Mouse (Mus musculus) cerebellum, adult 18-20 months (tissue): Measurements from ENCODE around the gene Fam126a.
A peak's percentile ranks its signal among the peaks of the same experiment; 100 is the strongest.

ENCODE experiments used
- DNase-seq, 2 experiments: peaks; one replicate each; pipeline ENCODE4 v3.0.0; 2021

Gene Fam126a

DNA sequence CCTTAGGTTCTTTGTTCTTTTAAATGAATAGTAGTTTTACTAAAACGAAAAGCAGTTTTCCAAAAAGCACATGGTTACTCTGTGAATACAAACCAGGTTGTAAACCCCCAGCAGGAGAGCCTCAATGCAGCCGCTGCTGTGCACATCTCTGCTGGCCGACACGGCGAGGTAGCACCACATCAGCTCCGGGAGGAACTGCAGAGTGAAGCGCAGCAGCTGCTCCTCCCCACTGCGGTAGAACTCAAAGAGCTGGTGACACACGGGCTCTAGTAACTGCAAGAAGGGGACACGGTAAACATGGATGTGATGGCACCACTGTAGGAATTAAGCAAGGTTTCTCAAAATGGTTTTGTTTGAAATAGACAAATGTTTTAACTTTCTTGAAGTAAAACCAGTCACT is 42.7 kb downstream of the Fam126a start:
- DNase-seq = no peak

DNA sequence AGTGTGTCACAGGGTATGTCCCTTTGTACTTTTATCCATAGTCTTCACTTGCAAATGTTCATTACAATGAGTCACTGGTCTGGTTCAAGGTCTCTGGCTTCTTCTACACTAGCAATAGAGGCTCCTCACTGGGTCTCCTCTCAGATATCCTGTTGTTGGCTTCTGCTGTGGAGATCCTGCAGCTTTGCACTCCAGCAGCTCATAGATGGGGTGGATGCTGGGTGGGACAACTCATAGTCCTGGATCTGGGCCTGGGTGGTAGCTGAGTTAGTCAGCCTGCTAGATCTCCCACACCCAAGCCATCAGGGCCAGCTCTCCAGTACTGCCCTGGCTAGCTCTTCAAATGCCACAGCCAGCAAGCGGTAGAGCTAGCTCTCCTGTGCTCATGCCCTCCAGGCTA is 48.4 kb downstream of the Fam126a start:
- DNase-seq = no peak

DNA sequence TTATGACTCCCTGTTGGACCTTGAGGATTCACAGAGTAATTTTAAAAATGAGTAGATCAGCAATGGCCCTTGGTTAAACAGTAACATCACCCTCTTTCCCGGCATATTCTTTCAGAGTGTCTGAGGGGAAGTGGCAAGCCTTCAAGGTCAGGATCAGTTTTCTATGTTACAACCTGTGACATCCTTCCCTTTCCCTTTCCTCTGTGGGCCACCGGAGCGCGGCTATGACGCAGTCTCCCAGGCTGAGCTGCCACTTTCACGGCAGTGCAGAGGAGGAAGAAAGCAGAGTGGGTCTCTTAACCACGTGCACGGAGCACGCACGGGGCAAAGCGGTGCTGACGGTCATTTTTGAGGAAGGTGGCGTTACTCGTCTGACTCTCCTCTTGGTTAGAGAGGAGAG is 52.0 kb downstream of the Fam126a start:
- no peak for DNase-seq

DNA sequence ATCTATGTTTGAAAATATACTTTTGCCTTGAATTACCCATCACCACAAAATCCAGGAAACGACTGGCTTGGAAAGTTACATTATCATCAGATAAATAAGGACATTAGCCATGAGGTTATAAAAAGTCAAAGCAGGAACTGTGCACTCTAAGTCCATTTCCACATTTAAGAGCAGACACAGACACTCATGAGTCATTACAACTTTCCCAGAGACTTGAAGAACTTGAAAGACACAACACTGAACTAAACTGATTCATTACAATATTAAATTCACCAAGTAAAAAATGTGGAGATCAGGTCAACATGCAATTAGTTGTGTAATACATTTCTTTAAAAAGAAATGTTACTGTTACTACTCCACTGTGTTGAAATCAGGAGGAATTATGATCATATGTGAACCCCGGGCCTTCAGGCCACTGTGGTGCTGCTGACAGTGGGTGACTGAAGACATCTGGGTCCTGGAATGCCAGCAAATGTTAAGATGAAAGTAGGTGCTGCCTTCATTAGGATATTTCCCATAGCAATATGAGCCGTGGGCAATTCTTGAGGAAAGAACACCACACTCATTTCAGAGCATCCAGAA is 55.4 kb downstream of the Fam126a start:
- DNase-seq = no peak

DNA sequence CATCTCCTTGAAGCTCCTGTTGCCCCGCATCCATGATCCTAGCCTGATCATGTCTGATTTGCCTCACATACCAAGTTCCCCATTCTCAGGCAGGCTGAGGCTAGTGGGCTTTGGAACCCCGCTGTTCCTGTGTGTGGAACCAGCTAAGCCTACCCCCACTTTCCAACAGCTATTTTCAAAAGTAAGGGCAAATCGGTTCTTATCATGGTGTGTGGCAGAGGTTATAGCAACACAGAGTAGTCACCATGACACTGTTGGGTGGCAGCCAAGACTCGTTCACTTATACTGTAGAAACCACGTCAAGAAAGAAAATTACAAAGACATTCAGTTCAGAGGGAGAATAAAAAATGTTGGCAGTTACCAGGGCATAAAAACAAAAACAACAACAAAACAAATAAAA is 62.8 kb downstream of the Fam126a start:
- DNase-seq = no peak

DNA sequence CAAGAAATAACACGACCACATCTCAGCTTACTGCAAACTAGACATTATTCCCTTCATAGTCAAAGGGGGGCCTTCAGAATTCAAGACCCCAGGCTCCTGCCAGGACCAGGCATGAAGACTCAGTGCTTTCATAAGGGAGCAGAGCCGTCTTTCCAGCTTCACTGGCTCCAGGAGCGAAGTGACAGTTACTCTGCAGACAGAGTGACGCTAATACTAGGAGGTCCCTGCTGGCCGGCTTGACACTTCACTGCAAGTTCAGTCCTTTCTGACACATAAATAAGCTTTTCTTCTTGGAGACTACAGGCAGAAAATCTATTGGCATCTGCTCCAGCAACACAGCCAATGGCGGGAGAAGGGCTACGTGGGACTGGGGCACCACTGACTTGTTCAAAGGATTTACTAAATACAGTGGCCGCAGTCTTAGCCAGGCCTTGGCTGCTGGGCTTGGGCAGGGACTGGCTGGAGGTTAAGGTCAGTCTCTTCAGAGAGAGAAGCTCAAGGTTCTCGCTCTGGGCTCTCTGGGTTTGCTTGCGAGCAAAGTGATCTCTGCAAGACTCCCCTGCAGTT is 65.8 kb downstream of the Fam126a start:
- no peak for DNase-seq

DNA sequence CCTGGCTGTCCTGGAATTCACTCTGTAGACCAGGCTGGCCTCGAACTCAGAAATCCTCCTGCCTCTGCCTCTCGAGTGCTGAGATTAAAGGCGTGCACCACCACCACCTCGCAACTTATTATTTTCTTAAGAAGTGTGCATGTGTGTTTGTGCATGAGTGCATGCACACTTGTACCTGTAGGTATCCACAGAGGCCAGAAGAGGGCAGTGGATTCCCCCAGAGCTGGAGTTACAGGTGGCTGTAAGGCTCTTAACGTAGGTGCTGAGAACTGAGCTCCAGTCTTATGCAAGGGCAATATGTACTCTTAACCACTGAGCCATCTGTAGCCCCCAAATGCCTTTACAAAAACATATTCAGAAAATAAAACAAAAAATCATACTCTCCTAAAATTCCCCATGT is 77.4 kb downstream of the Fam126a start:
- no peak for DNase-seq

DNA sequence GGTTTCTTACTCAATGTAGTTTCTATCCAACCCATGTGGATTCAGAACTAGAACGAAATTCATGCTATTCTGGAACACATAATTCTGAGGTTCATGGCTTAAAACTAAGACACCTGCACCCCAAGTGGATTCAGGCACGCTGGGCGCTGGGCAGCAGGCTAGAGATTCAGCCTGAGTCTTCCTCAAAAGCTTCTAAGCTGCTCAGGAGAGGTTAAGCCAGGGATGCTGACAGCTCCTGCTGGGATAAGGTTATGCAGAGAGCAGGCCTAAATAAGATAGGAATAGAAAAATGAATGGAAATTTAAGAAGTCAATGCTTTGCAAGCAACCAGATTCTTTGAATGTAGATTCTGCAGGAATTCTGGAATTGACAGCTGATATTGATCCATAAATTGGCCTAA is 82.4 kb downstream of the Fam126a start:
- DNase-seq = no peak

DNA sequence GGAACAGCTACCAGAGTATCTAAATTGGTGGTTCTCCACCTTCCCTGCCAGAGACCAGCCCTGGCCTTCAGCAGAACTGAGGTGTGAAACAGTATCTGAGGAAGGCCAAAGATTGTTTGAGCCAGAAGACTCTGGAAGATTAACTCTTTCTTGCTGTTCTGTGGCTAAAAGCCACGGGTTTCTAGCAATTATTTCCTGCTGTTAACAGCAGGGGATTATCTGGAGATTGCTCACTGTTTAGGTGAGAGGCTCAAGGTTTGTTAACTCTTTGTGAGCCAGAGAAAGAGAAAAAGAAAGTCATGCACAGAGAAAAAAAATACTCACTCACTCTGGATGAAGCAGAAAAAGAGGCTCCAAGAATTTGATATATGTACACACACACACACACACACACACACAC is 85.4 kb downstream of the Fam126a start:
- DNase-seq = no peak

DNA sequence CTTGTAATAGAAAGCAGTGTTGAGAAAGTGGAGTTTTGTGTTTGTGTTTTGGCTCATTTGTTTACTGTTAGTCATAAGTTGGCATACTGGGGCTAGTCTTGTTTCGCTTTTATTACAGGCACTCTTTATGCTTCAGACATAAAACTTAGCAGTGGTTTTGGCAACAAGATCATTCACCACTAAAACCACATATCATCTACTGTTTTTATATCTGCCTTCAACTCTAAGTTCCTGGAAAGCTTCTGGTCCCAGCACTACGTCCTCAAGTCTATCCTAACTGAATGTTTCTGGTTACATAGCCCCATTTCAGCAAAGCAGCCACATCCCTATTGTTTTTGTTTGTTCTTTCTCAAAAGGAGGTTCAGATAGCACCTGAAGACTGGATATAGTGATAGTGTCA is 87.0 kb downstream of the Fam126a start:
- DNase-seq = no peak

DNA sequence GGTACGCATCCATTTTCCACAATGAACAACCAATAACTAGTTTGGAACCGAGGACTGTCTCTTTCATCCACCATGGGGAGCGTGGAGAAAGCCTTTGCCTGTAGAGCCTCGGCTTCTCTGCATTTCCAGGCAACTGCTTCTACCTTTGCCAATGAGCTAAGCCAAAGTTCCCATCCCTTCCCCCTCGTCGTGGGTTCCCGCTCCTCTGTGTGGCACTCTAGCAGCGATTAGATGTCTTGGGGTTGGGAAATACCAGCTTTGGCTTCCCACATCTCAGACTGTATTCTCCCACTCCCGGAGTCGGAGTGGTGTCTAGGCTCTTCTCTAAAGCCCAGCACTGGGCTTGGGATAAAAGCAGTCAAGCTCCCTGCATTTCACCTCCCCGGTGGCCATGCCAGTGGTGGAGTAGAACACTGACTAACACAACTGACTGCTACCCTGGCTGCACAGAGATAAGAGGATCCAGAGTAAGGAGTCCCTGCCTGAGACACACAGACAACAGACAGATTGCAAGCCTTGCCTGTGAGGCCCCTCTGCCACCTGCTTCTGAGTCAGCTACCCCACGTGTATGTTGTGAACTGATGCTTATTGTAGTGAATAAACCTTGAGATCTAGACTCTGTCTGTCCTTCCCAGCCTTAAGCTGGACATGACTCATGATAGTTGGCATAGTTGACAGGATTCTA is 106.9 kb downstream of the Fam126a start:
- DNase-seq = no peak

DNA sequence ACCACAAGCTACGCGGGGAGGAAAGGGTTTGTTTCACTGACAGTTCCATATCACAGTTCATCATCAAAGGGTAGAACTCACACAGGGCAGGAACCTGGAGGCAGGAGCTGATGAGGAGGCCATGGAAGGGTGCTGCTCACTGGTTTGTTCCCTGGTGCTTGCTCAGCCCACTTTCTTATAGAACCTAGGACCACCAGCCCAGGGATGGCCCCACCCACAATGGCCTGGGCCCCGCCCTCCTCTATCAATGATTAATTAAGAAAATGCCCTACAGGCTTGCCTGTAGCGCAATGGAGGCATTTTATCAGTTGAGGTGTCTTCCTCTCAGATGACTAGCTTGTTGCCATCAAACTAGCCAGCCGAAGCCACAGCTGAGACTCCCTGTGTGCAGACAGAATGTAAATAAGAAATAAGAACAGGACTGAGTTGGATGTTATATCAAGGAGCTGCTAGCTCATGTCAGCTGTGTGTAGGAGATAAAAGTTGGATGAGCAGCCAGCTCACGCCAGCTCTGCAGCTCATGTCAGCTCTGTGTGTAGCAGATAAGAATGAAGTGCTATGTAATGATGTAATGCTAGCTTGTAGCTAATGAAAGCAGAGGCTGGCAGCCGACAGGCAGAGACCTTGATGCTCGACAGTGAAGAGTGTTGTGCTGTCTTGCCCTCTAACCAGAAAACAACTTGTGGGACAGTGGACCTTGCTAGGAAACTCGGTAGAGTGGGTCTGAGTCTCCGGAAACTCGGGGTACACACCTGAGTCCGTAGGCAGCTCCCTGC is 107.8 kb downstream of the Fam126a start:
- DNase-seq = no peak

DNA sequence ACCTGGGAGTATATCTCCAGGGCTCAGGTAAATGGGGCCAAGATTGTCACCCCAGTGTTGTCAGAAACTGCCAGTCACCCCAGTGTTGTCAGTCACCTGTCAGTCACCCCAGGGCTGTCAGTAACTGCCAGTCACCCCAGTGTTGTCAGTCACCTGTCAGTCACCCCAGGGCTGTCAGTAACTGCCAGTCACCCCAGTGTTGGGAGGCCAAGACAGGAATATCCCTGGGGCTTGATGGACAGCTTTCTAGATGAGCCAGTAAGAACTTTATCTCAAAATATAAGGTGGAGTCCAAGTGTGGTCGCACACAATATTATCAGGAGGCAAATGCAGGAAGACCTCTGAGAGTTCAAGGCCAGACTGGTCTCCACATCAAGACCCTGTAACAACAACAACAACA is 109.2 kb downstream of the Fam126a start:
- DNase-seq = no peak

DNA sequence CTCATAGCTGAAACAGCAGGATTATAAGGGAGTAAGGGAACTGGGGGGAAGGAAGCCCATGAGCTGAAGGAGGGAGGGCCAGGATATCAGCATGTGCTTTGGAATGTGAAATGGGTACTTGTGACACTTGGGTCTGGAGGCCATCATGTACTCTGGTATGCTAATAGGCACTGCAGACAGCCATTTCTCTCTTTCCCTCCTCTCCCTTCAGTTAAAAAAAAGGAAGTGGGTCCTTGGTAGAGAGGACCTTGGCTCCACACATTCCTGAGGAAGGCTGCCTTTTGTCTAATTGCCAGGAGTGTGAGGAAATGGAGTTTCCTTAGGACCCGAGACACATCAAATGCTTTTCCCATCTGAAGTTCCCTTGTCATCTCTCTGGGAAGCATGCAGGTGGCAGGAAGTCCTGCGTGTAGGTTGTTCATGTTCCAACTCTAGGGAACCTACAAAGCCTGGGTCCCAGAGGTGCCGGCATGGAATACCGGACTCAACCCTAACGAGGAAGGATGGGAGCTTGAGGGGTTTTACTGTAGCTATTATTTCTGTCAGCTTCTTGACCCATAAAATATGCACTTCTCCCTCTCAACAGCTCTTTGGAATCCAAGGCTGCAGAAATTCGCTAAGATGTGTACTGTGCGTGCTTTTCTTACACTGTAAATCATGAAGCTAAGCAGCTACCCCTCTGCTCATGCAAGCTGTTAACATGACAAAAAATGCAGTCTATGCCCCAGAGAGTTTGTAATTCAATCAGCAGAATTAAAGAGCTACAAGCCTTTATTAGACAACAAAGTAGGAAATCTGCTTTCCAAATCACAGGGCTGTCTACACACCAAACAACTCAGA is 110.4 kb downstream of the Fam126a start:
- no peak for DNase-seq

DNA sequence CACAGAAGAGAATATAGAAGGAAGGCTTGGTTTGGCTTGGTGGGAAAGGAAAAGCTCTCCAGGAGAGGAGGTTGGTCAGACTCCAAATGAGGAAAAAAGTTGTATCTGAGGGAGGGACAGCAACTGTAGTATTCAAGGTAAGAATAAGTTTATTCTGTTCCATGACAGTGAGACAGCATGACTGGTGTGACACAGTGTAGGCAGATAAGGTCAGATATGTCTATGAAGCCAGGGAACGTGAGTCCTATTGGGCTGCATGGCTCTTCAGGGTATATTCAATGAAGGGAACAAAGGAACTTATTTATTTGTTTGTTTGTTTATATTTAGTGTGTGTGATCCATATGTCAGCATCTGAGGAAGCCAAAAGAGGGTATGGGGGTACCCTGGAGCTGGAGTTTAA is 113.2 kb downstream of the Fam126a start:
- DNase-seq = no peak

DNA sequence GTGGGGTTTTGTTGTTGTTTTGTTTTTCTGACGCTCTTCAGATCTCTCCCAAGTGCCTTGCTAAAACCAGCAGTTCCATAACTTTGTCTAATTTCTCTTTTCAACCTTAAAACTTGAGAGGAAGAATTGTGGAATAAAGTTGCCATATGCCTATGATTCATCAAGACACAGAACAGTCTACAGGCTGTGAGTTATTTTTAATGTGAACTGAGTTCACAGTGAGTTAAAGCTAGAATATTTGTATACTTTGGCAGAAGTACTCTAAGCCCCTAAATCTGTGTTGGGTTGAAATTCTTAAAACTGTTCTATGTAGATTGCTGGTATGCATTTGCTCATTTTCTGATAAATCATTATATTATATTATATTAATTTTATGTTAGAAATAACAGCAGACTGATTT is 118.9 kb downstream of the Fam126a start:
- DNase-seq = no peak

DNA sequence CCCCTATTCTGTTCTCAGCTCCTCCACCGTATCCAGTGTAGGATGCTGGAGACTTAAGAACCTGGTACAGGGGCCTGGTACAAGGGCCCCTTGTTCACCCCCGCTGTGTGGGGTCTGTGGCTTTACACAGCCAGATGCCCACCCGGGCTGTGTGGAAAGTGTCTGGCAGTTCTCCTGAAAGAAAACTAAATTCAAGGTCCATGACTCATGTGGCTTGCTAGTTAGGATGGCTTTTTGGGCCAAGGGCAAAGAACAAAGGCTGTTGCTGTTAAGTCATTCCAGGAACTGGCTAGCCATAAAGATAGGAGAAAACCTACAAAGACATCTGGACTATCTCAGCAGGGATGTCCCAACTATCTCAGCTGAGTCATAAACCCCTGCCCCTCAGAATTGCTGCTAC is 121.2 kb downstream of the Fam126a start:
- no peak for DNase-seq

DNA sequence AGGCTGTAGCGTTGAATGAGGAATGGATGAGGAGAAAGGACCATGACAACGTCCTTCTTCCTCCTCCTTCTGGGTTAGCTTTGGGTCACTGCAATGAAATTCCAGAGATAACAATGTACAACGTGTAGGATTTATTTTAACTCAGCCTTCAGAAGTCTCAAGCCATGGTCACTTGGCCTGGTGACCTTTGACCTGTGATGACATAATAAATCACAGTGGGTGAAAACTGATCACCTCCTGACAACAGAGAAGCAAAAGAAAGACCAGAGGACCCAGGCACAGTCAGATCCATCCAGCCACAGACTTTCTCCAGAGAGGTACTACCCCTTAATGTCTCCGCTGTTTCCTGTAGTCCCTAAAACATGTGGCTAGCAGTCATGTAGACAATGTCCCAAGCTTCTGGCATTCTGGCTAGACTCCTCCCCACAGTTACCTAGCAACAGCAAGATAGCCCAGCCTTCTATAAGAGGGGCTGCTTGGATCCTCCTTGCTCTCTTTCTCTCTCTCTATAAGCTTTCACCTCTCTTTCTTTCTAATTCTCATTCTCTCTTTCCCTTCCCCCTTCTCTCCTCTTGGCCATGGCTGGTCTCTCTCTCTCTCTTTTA is 121.9 kb downstream of the Fam126a start:
- DNase-seq = no peak

DNA sequence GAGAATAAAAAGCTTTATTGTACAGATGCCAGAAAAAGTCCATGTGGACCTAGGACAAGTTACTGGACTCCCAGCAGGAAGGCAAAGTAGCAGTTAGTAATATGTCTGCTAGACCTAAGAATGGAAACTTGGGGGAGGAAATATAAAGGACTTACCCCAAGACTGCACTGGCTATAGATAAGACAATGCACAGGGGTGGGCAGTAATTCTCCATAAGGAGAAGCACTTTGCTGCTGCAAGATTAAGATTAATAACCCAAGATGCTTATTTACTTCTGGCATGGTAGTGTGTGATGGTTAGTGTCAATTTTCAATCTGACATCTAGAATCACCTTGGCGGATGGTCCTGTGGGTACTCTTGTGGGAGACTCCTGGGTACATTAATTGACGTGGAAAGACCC is 128.3 kb downstream of the Fam126a start:
- DNase-seq = no peak

DNA sequence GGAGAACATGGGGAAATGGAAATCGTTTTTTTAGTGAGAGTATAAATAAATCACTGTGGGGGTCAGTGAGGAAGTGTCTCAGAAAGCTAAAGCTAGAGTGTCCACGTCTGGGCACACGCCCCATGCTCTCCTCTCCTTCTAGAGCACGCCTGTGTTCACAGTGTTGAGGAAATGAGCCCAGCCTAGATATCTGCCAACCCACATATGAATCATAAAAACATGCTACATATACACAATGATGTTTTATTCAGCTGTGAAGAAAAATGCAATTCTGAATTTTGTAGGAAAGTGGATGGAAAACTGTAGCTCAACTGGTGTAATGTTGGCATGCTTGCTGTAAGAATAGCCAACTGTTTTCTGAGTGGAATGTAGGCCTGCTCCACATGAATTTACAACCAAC is 130.3 kb downstream of the Fam126a start:
- DNase-seq = no peak

DNA sequence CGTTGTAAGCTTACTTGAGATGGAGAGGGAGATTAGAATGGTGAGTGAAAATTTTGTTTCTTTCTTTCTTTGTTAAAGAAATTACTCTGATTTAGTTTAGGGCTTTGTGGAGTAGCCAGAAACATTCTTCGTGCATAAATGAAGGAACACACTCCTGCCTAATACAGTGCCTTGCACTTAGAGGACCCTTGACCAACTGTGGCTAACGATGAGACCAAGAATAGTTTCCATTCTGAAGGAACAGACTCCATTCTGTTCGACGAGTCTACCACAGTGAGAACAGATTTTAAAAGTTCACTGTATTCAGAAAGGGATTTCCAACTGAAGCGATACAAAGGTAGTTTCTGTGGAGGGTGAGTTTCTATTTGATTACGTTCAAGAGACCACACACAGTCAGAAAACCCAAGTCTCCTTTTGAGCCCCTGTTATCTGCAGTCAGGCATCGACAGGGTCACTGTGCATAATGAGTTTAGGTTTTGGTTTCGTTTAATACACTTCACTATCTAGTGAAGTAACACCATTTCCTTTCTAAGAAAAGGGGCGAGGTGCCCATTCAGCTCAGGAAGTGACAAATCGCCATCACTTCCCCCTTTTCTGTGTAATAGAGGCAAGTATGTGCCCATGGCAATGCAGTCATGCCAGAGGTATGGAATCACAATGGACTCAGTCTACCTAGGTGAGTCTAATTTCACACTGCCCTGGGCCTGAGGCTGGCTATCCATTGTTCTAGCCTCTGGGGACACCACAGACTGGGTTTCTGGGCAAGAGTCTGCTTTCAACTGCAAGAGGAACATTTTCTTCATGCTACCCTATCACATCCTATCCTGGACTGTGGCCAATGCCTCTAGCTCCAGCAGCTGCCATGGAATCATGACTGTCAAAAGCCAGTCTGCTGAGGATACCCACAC is 136.4 kb downstream of the Fam126a start:
- peak; percentile 6 to 7 for DNase-seq
